Mouse (Mus musculus) neural tube, embryonic 14.5 days (tissue): Measurements from ENCODE around the gene Kbtbd2. TPM values are rescaled to one million over a fixed set of nuclear protein-coding genes. Genes with fewer than 3 reads are reported as not detected.

Source experiments
- ATAC-seq: fragments of 200-750 bp; cut with Nextera tagmentation; 2 replicates; pipeline ENCODE4 v1.8.0; 2017; ENCODE audit warnings: low read depth, mild to moderate bottlenecking, moderate TSS enrichment, moderate library complexity
- H3K27ac ChIP-seq: fragments of 300-500 bp; sonication (generic); 2 replicates; pipeline ENCODE4 v1.5.1; 2014; ENCODE audit warnings: low read depth, mild to moderate bottlenecking, control low read depth, low read length, moderate library complexity, mixed read lengths
- H3K27me3 ChIP-seq: fragments of 300-500 bp; sonication (generic); 2 replicates; pipeline ENCODE4 v1.6.1; 2014; ENCODE audit warnings: low read length; ENCODE audit not compliant: control insufficient read depth, insufficient read depth
- H3K36me3 ChIP-seq: fragments of 300-500 bp; sonication (generic); 2 replicates; pipeline ENCODE4 v1.6.1; 2014; ENCODE audit warnings: low read length, mixed read lengths; ENCODE audit not compliant: control insufficient read depth, insufficient read depth
- H3K4me1 ChIP-seq: fragments of 300-500 bp; sonication (generic); 2 replicates; pipeline ENCODE4 v1.6.1; 2014; ENCODE audit warnings: low read length; ENCODE audit not compliant: control insufficient read depth, insufficient read depth
- H3K4me2 ChIP-seq: fragments of 300-500 bp; sonication (generic); 2 replicates; pipeline ENCODE4 v1.6.1; 2014; ENCODE audit warnings: mild to moderate bottlenecking, low read depth, low read length, control low read depth
- H3K4me3 ChIP-seq: fragments of 300-500 bp; sonication (generic); 2 replicates; pipeline ENCODE4 v1.5.1; 2014; ENCODE audit warnings: low read depth, low read length, control low read depth, mixed read lengths
- H3K9ac ChIP-seq: fragments of 300-500 bp; sonication (generic); replicated peaks from 2 replicates; pipeline ENCODE4 v1.6.1; 2014; ENCODE audit warnings: low read depth, mild to moderate bottlenecking, control low read depth, low read length, mixed read lengths
- H3K9me3 ChIP-seq: fragments of 300-500 bp; sonication (generic); 2 replicates; pipeline ENCODE4 v1.6.1; 2016; ENCODE audit warnings: low read length; ENCODE audit not compliant: control insufficient read depth
- WGBS: fragments of 180-500 bp; shearing (Covaris S2); extraction: QIAGEN DNeasy Blood & Tissue Kit; methylation state at CpG from one replicate; pipeline ENCODE4 v1.1.7; 2014; 5-methylcytosine and 5-hydroxymethylcytosine counted together
- polyA plus RNA-seq: library from polyadenylated mRNA; unstranded; fragments of >200 nt; fragmentation: Nextera tagmentation; extraction: Ambion mirVana; gene quantifications from 2 replicates; pipeline ENCODE4 v1.2.1, GENCODE M21; 2014

The Kbtbd2 gene
- polyA plus RNA-seq, 1 experiment from 2014 or later, result 35.4 TPM

DNA sequence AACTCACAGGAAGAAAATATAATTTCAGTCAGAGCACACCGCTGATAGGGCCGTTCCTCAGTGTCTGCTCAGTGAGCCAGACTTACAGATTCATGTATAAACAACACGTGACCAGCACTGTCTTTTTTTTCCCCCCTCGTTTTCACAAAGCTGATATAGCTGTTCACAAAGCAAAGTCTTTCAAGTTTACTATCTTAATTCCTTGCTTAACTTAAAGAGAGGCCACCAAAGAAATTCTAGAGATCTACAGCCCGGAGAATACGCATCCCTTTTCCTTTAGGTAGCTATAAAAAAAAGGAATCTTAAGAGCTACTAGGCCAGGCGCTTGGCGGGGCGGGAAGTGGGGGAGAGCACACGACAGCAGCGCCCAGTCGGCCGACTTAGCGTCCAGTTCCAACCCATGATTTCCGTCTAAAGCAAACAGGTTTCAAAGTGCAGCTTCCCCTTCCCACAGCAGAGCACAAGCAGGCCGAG, 908 bp downstream of the Kbtbd2 start:
- peaks cover 18% of the 10 kb centered on the region for H3K4me1 ChIP-seq
- H3K27me3 ChIP-seq, result no peaks in the 10 kb centered on the region
- ATAC-seq, result peak; percentile 18
- H3K4me2 ChIP-seq, result peak overlapping the region; percentile 57
- H3K27ac ChIP-seq, result peak overlapping the region; percentile 99
- under 1% methylated on average over 16 of the region's 16 CpGs for WGBS
- H3K36me3 ChIP-seq, result no peaks in the 10 kb centered on the region
- peak overlapping the region; percentile 77 for H3K4me3 ChIP-seq
- H3K9ac ChIP-seq, result peak overlapping the region; percentile 95
- no peaks in the 10 kb centered on the region for H3K9me3 ChIP-seq

DNA sequence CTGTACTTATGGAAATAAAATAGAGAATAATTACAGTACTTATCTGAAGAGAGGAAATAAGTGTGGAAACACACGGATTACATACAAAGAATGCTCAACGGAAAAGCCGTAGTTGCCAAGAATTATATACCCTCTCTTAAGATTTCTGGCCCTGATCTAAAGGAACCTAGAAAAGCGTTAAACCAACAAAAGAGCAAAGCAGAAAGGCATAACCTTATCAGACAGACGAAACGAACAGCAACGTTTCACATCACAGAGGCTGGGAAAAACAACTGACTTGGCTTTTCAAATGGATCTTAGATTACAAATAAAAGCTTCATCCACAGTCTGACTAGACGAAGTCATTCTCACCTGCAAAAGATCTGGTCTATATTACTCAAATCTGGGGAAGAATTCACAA, 1.4 kb downstream of the Kbtbd2 start:
- Histone ChIP-seq H3K9me3 (no peaks in the 10 kb centered on the region), H3K4me2 (peak overlapping the region; percentile 57), H3K27ac (no peak overlapping the region; the same call in 1 of the 2 replicates), H3K27me3 (no peaks in the 10 kb centered on the region), H3K9ac (peak overlapping the region; percentile 95; the same call in 1 of the 2 replicates), H3K4me1 (peaks cover 18% of the 10 kb centered on the region), H3K4me3 (peak overlapping the region; percentile 77), H3K36me3 (no peaks in the 10 kb centered on the region)
- WGBS, result 7% methylated on average over 8 of the region's 8 CpGs
- ATAC-seq, result no peak

DNA sequence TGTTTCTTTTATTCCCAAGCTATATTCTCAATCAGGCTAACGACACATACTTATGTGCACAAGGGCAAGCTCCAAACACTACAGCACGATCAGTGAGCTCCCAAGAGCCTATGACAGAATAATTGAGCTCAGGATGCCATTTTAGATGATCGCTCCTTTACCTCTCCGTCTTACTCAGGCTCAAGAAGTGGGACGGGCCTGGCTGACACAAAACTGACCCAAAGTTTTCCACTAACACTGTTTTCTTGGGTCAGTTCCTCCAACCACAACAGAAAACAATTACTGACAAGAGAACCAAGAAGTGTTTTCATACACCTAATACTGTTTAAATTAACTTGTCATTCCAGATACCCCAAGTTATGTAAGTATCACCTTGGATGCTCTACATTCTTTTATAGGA, 2.8 kb downstream of the Kbtbd2 start:
- WGBS, result 86% methylated on average over 5 of the region's 5 CpGs
- Histone ChIP-seq H3K4me1 (peaks cover 18% of the 10 kb centered on the region), H3K27ac (no peak overlapping the region), H3K9me3 (no peaks in the 10 kb centered on the region), H3K27me3 (no peaks in the 10 kb centered on the region), H3K4me2 (peak overlapping the region; percentile 57; the same call in 1 of the 2 replicates), H3K9ac (no peak overlapping the region), H3K4me3 (no peak overlapping the region), H3K36me3 (no peaks in the 10 kb centered on the region)
- ATAC-seq, result no peak

DNA sequence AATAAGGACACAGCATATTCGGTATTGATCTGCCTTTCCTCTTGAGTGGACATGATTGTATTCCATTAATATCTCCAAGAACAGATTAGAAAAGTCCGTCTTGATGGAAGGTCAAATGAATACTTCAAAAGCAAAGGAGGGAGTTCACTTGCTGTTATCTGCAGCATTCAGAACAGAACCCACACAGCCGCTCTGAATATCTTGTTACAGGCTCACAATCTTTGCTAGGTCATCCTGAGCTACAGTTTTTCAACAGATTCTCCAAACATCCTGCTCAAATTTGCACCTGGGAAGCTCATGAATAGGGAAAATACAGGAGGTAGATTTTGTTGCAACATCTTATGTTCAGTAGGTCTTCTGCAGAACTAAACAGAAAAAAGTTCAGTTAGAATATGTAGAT, 8.3 kb downstream of the Kbtbd2 start:
- no peaks in the 10 kb centered on the region for H3K27me3 ChIP-seq
- H3K9me3 ChIP-seq, result no peaks in the 10 kb centered on the region
- no peak for ATAC-seq
- H3K36me3 ChIP-seq, result peaks cover 4% of the 10 kb centered on the region; the same call in 1 of the 2 replicates
- no peak overlapping the region for H3K4me3 ChIP-seq
- 88% methylated on average over 3 of the region's 3 CpGs for WGBS
- no peak overlapping the region for H3K9ac ChIP-seq
- no peak overlapping the region for H3K4me2 ChIP-seq
- no peaks in the 10 kb centered on the region for H3K4me1 ChIP-seq
- no peak overlapping the region for H3K27ac ChIP-seq

DNA sequence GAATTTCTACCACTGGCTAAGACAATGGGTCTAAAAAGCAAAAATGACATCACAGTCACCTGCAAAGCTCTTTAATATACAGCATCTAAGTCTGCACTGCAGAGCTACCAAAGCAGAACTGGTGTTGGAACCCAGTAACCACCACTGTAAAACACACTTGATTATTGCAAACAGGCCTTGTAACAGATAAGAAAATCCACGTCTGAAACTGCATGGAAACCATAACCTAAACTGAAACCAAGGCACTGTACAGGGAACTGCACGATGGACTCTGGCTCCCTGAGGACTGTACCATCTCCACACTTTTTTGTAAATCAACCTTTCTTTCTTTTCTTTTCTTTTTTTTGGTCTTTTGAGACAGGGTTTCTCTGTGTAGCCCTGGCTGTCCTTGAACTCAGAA, 9.9 kb downstream of the Kbtbd2 start:
- Histone ChIP-seq H3K27me3 (no peaks in the 10 kb centered on the region), H3K4me3 (no peak overlapping the region), H3K27ac (no peak overlapping the region), H3K9me3 (no peaks in the 10 kb centered on the region), H3K4me2 (no peak overlapping the region), H3K36me3 (peaks cover 4% of the 10 kb centered on the region; the same call in 1 of the 2 replicates), H3K9ac (no peak overlapping the region), H3K4me1 (no peaks in the 10 kb centered on the region)
- no peak for ATAC-seq
- WGBS, result 91% methylated on average over 2 of the region's 2 CpGs

DNA sequence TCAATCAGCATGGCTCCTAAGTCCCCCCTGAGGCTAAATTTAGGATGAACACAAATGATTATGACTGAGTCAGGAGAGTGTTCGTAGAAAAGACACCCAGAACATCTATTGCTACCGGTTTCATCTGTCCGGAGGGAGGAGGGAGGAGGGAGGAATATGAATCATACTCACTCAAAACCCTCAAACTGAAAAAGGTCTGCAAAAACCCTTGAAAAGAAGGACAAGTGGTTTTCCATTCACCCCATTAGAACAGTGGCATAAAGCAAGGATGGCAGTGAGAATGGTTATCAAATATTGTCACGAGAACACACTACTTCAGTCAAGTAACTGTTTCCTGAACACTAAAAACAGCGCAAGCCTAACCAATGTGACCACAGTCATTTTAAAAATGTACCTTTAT, 12.5 kb downstream of the Kbtbd2 start:
- H3K4me1 ChIP-seq, result no peaks in the 10 kb centered on the region
- H3K36me3 ChIP-seq, result peaks cover 4% of the 10 kb centered on the region; the same call in 1 of the 2 replicates
- H3K4me2 ChIP-seq, result no peak overlapping the region
- H3K4me3 ChIP-seq, result no peak overlapping the region
- no peaks in the 10 kb centered on the region for H3K27me3 ChIP-seq
- no peak overlapping the region for H3K9ac ChIP-seq
- no peaks in the 10 kb centered on the region for H3K9me3 ChIP-seq
- WGBS, result 91% methylated on average over 5 of the region's 5 CpGs
- no peak for ATAC-seq
- H3K27ac ChIP-seq, result no peak overlapping the region

DNA sequence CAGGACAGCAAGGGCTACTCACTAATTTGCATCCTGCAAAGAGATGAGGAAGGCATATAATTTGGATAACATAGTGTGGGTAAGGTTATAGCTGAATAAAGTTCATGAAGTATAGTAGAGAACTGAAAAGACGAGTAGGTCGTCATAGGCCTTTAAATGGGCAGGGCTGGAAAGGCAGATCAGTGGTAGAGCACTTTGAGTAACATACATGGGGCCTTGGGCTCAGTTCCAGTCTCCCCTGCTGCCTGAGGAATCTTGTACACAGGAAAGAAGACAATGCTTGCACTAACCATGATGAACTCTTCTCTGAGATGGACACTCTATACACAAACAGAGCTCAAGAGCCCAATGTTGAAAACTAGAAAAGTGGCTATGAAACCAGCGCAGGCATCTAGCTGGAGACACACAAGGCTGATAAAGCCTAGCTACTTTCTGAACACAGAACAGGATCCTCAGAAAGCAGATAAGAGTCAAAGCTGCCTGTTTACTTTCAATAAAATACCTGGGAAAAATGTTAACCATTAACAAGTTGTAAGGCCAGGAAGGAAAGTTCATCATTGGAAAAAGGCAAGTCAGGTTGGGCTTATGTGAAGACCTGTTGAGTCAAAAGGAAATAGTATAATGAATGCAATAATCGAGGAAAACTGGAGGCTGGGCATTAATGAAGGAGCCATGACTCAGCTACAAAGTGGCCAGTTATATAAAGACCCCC, 13.9 kb downstream of the Kbtbd2 start:
- WGBS, result 93% methylated on average over 4 of the region's 4 CpGs
- Histone ChIP-seq H3K9ac (no peak overlapping the region), H3K4me2 (no peak overlapping the region), H3K27me3 (no peaks in the 10 kb centered on the region), H3K4me3 (no peak overlapping the region), H3K27ac (no peak overlapping the region), H3K36me3 (peaks cover 12% of the 10 kb centered on the region; the same call in 1 of the 2 replicates), H3K9me3 (no peaks in the 10 kb centered on the region), H3K4me1 (no peaks in the 10 kb centered on the region)
- no peak for ATAC-seq

DNA sequence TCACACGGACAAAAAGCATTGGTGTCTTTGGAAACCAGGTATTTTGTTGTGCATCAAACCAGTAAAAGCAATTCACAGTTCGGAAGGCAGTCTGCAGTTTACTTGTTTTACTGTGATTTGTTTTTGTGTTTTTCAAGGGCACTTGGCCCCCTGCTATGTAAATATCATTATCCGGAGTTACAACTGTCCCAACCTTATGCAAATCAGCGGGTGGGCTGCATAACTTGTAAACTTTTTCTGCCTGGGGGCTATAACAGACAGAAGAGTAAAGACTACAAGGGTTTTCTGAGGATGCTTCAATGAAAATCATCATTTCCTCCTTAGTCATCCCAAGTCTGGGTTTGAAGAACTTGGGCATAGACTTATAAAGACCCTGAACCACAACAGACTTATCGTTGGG, 18.0 kb downstream of the Kbtbd2 start:
- peaks cover 18% of the 10 kb centered on the region; the same call in 1 of the 2 replicates for H3K36me3 ChIP-seq
- 94% methylated on average over 5 of the region's 5 CpGs for WGBS
- ATAC-seq, result no peak

DNA sequence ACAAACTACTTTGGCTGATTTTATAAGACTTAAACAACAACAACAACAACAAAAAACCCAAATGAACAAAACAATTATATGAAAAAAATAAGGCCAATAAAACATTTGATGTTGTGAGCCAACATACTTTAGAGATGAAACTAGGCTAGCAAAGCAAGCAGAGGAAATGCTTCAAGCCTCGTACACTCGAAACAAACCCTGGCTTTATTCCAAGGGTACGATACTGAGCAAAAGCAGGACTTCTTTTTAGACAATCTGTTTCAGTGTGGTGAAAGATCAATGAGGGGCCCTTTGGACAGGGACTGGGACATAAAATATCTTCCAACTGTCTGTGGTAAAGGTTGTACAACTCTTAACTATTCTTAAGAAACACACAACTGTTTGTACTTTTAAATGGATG, 21.8 kb downstream of the Kbtbd2 start:
- H3K9me3 ChIP-seq, result no peaks in the 10 kb centered on the region
- H3K4me3 ChIP-seq, result no peak overlapping the region
- no peak overlapping the region for H3K27ac ChIP-seq
- H3K36me3 ChIP-seq, result peaks cover 21% of the 10 kb centered on the region
- ATAC-seq, result no peak
- H3K27me3 ChIP-seq, result no peaks in the 10 kb centered on the region
- no peak overlapping the region for H3K4me2 ChIP-seq
- H3K4me1 ChIP-seq, result no peaks in the 10 kb centered on the region
- H3K9ac ChIP-seq, result no peak overlapping the region
- 67% methylated on average over 3 of the region's 3 CpGs for WGBS

More for the DNA sequence above, 18.0 kb downstream of the Kbtbd2 start:
- Histone ChIP-seq H3K4me3 (no peak overlapping the region), H3K4me2 (no peak overlapping the region), H3K9me3 (no peaks in the 10 kb centered on the region), H3K4me1 (no peaks in the 10 kb centered on the region), H3K27ac (no peak overlapping the region), H3K9ac (no peak overlapping the region), H3K27me3 (no peaks in the 10 kb centered on the region)
